Mouse (Mus musculus): ENCODE data around the gene Garnl3. TPM values are rescaled to one million over a fixed set of nuclear protein-coding genes. Genes with fewer than 3 reads are reported as not detected.

Garnl3 gene
- polyA plus RNA-seq, 1 experiment: 0.96 TPM

GRCm38 (mm10) chr2:33159593-33159992 lies 28.1 kb upstream of the Garnl3 start:
- H3K27me3 ChIP-seq (ENCODE audit: control insufficient read depth, insufficient read depth, low read length): no peaks in the 10 kb centered on the region

GRCm38 (mm10) chr2:33158895-33159294 lies 27.4 kb upstream of the Garnl3 start:
- no peaks in the 10 kb centered on the region for H3K36me3 ChIP-seq (ENCODE audit: control insufficient read depth, insufficient read depth, low read length)
- H3K4me3 ChIP-seq (ENCODE audit: control insufficient read depth, insufficient read depth, low read length): no peak overlapping the region
- no peaks in the 10 kb centered on the region for H3K27me3 ChIP-seq (ENCODE audit: control insufficient read depth, insufficient read depth, low read length)
- H3K4me1 ChIP-seq (replicated peaks; ENCODE audit: control insufficient read depth, insufficient read depth, low read length): no peaks in the 10 kb centered on the region
- no peak for DNase-seq
- TF ChIP-seq CTCF (IDR thresholded peaks at IDR 0.05; ENCODE audit: borderline replicate concordance, control insufficient read depth, extremely low read depth, insufficient read depth, low read length, poor library complexity) (no peak), POLR2A (IDR thresholded peaks at IDR 0.05; ENCODE audit: control insufficient read depth, extremely low read depth, insufficient read depth, low read length, poor library complexity) (no peak)
- no peak overlapping the region for H3K27ac ChIP-seq (ENCODE audit: control insufficient read depth, insufficient read depth, low read length)
- WGBS: 94% methylated on average over 6 of the region's 6 CpGs

More at GRCm38 (mm10) chr2:33159593-33159992, 28.1 kb upstream of the Garnl3 start:
- DNase-seq: no peak
- Histone ChIP-seq H3K4me1 (replicated peaks; ENCODE audit: control insufficient read depth, insufficient read depth, low read length) (no peaks in the 10 kb centered on the region), H3K36me3 (ENCODE audit: control insufficient read depth, insufficient read depth, low read length) (no peaks in the 10 kb centered on the region), H3K27ac (ENCODE audit: control insufficient read depth, insufficient read depth, low read length) (no peak overlapping the region), H3K4me3 (ENCODE audit: control insufficient read depth, insufficient read depth, low read length) (no peak overlapping the region)
- TF ChIP-seq POLR2A (IDR thresholded peaks at IDR 0.05; ENCODE audit: control insufficient read depth, extremely low read depth, insufficient read depth, low read length, poor library complexity) (no peak), CTCF (IDR thresholded peaks at IDR 0.05; ENCODE audit: borderline replicate concordance, control insufficient read depth, extremely low read depth, insufficient read depth, low read length, poor library complexity) (no peak)
- WGBS: 97% methylated on average over 7 of the region's 7 CpGs

- Histone ChIP-seq H3K36me3 (ENCODE audit: control insufficient read depth, insufficient read depth, low read length) (no peaks in the 10 kb centered on the region), H3K4me3 (ENCODE audit: control insufficient read depth, insufficient read depth, low read length) (no peak overlapping the region), H3K27me3 (ENCODE audit: control insufficient read depth, insufficient read depth, low read length) (no peaks in the 10 kb centered on the region), H3K27ac (ENCODE audit: control insufficient read depth, insufficient read depth, low read length) (no peak overlapping the region), H3K4me1 (replicated peaks; ENCODE audit: control insufficient read depth, insufficient read depth, low read length) (no peaks in the 10 kb centered on the region)
- TF ChIP-seq CTCF (IDR thresholded peaks at IDR 0.05; ENCODE audit: borderline replicate concordance, control insufficient read depth, extremely low read depth, insufficient read depth, low read length, poor library complexity): no peak
- WGBS: 94% methylated on average over 5 of the region's 5 CpGs
- no peak for DNase-seq
Observed at GRCm38 (mm10) chr2:33156283-33156781, 24.9 kb upstream of the Garnl3 start.

GRCm38 (mm10) chr2:33154751-33155372 lies 23.4 kb upstream of the Garnl3 start:
- DNase-seq: peak; percentile 71
- Histone ChIP-seq H3K4me1 (replicated peaks; ENCODE audit: control insufficient read depth, insufficient read depth, low read length) (no peaks in the 10 kb centered on the region), H3K27ac (ENCODE audit: control insufficient read depth, insufficient read depth, low read length) (no peak overlapping the region), H3K27me3 (ENCODE audit: control insufficient read depth, insufficient read depth, low read length) (no peaks in the 10 kb centered on the region), H3K4me3 (ENCODE audit: control insufficient read depth, insufficient read depth, low read length) (no peak overlapping the region), H3K36me3 (ENCODE audit: control insufficient read depth, insufficient read depth, low read length) (no peaks in the 10 kb centered on the region)
- 47% methylated on average over 5 of the region's 5 CpGs for WGBS
- TF ChIP-seq CTCF (IDR thresholded peaks at IDR 0.05; ENCODE audit: borderline replicate concordance, control insufficient read depth, extremely low read depth, insufficient read depth, low read length, poor library complexity): peak; percentile 64; the same call in 1 of the 2 replicates
- no peak for TF ChIP-seq POLR2A (IDR thresholded peaks at IDR 0.05; ENCODE audit: control insufficient read depth, extremely low read depth, insufficient read depth, low read length, poor library complexity)

GRCm38 (mm10) chr2:33146994-33147393 lies 15.5 kb upstream of the Garnl3 start:
- H3K27me3 ChIP-seq (ENCODE audit: control insufficient read depth, insufficient read depth, low read length): no peaks in the 10 kb centered on the region
- H3K27ac ChIP-seq (ENCODE audit: control insufficient read depth, insufficient read depth, low read length): no peak overlapping the region
- WGBS: 98% methylated on average over 4 of the region's 4 CpGs
- no peak for DNase-seq
- no peaks in the 10 kb centered on the region for H3K36me3 ChIP-seq (ENCODE audit: control insufficient read depth, insufficient read depth, low read length)
- TF ChIP-seq CTCF (IDR thresholded peaks at IDR 0.05; ENCODE audit: borderline replicate concordance, control insufficient read depth, extremely low read depth, insufficient read depth, low read length, poor library complexity) (no peak), POLR2A (IDR thresholded peaks at IDR 0.05; ENCODE audit: control insufficient read depth, extremely low read depth, insufficient read depth, low read length, poor library complexity) (no peak)
- no peak overlapping the region for H3K4me3 ChIP-seq (ENCODE audit: control insufficient read depth, insufficient read depth, low read length)
- H3K4me1 ChIP-seq (replicated peaks; ENCODE audit: control insufficient read depth, insufficient read depth, low read length): no peaks in the 10 kb centered on the region

GRCm38 (mm10) chr2:33143292-33143691 lies 11.8 kb upstream of the Garnl3 start:
- no peak for DNase-seq
- H3K36me3 ChIP-seq (ENCODE audit: control insufficient read depth, insufficient read depth, low read length): no peaks in the 10 kb centered on the region
- TF ChIP-seq POLR2A (IDR thresholded peaks at IDR 0.05; ENCODE audit: control insufficient read depth, extremely low read depth, insufficient read depth, low read length, poor library complexity): no peak
- TF ChIP-seq CTCF (IDR thresholded peaks at IDR 0.05; ENCODE audit: borderline replicate concordance, control insufficient read depth, extremely low read depth, insufficient read depth, low read length, poor library complexity): no peak
- 97% methylated on average over 2 of the region's 2 CpGs for WGBS
- H3K27ac ChIP-seq (ENCODE audit: control insufficient read depth, insufficient read depth, low read length): no peak overlapping the region
- no peaks in the 10 kb centered on the region for H3K27me3 ChIP-seq (ENCODE audit: control insufficient read depth, insufficient read depth, low read length)
- H3K4me3 ChIP-seq (ENCODE audit: control insufficient read depth, insufficient read depth, low read length): no peak overlapping the region
- no peaks in the 10 kb centered on the region for H3K4me1 ChIP-seq (replicated peaks; ENCODE audit: control insufficient read depth, insufficient read depth, low read length)

GRCm38 (mm10) chr2:33138491-33138890 lies 7.0 kb upstream of the Garnl3 start:
- H3K27me3 ChIP-seq (ENCODE audit: control insufficient read depth, insufficient read depth, low read length): no peaks in the 10 kb centered on the region
- no peak for DNase-seq
- no peak overlapping the region for H3K4me3 ChIP-seq (ENCODE audit: control insufficient read depth, insufficient read depth, low read length)
- H3K36me3 ChIP-seq (ENCODE audit: control insufficient read depth, insufficient read depth, low read length): no peaks in the 10 kb centered on the region
- no peak overlapping the region for H3K27ac ChIP-seq (ENCODE audit: control insufficient read depth, insufficient read depth, low read length)
- TF ChIP-seq POLR2A (IDR thresholded peaks at IDR 0.05; ENCODE audit: control insufficient read depth, extremely low read depth, insufficient read depth, low read length, poor library complexity) (no peak), CTCF (IDR thresholded peaks at IDR 0.05; ENCODE audit: borderline replicate concordance, control insufficient read depth, extremely low read depth, insufficient read depth, low read length, poor library complexity) (no peak)
- no peaks in the 10 kb centered on the region for H3K4me1 ChIP-seq (replicated peaks; ENCODE audit: control insufficient read depth, insufficient read depth, low read length)
- WGBS: 91% methylated on average over 2 of the region's 2 CpGs

Data from thymus, adult 2 months (tissue).